Mouse (Mus musculus): ENCODE measurements at regions not wholly inside any gene's neighbourhood (a gene's known extent, or its start where the extent isn't known, plus 50 kb on each side); places are given as distances from the start of the nearest gene placed in this dataset.

DNA sequence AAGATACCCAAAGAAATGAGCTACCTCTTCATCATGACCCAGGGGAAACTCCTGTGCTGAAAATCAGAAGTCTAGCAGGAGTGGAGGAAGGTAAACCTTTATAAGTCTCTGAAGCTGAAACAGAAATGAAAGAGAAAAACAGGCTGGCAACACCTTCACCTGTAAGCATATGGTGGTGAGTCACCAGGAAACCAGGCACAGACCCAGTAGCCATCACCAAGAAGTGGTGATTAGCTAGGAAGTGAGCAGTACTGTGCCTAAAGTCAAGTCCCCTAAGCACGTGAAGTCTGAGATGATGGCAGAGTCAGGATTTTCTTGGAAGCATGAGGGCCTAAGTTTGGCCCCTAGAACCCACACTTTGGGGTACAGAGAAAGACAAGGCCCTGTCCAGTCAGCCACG, 480.3 kb upstream of the Hs6st1 start:
- no peak for TF ChIP-seq POLR2A (IDR thresholded peaks at IDR 0.05; ENCODE audit: extremely low read depth, insufficient read depth, low read length)
- no peak for TF ChIP-seq CTCF (IDR thresholded peaks at IDR 0.05; ENCODE audit: extremely low read depth, insufficient read depth, low read length)
